Mouse (Mus musculus) midbrain, embryonic 10.5 days (tissue): ENCODE measurements around the gene Ppp6r1. TPM values are rescaled to one million over a fixed set of nuclear protein-coding genes. Genes with fewer than 3 reads are reported as not detected.
"Not testable (repeated sequence)": the region's sequence is repeated elsewhere in the genome, so short reads cannot be mapped to it uniquely, and the experiment has no call there.

Experiments used
- DNase-seq: peaks from one replicate; pipeline ENCODE4 v3.0.0-alpha.2; 2017; ENCODE audit warnings: low spot score
- H3K27ac ChIP-seq: fragments of 300-500 bp; sonication (generic); replicated peaks from 2 replicates; pipeline ENCODE4 v1.5.1; 2016; ENCODE audit warnings: mild to moderate bottlenecking
- H3K27me3 ChIP-seq: fragments of 300-500 bp; sonication (generic); 2 replicates; pipeline ENCODE4 v1.6.1; 2016; ENCODE audit warnings: low read depth, mild to moderate bottlenecking; ENCODE audit not compliant: poor library complexity, severe bottlenecking
- H3K36me3 ChIP-seq: fragments of 300-500 bp; sonication (generic); 2 replicates; pipeline ENCODE4 v1.6.1; 2016; ENCODE audit warnings: mild to moderate bottlenecking, moderate library complexity
- H3K4me1 ChIP-seq: fragments of 300-500 bp; sonication (generic); 2 replicates; pipeline ENCODE4 v1.6.1; 2016
- H3K4me3 ChIP-seq: fragments of 300-500 bp; sonication (generic); 2 replicates; pipeline ENCODE4 v1.5.1; 2016; ENCODE audit warnings: mild to moderate bottlenecking, moderate library complexity
- H3K9me3 ChIP-seq: fragments of 300-500 bp; sonication (generic); replicated peaks from 2 replicates; pipeline ENCODE4 v1.6.1; 2016; ENCODE audit warnings: mild to moderate bottlenecking
- WGBS: fragments of 180-500 bp; shearing (Covaris S2); methylation state at CpG from one replicate; pipeline ENCODE4 v1.1.7; 2016; 5-methylcytosine and 5-hydroxymethylcytosine counted together
- polyA plus RNA-seq: library from polyadenylated mRNA; unstranded; fragments of >200 nt; fragmentation: Nextera tagmentation; extraction: Ambion mirVana; gene quantifications from 2 replicates; pipeline ENCODE4 v1.2.1, GENCODE M21; 2016

Gene Ppp6r1
- polyA plus RNA-seq, 1 experiment from 2014 or later, result 9.8 TPM

DNA sequence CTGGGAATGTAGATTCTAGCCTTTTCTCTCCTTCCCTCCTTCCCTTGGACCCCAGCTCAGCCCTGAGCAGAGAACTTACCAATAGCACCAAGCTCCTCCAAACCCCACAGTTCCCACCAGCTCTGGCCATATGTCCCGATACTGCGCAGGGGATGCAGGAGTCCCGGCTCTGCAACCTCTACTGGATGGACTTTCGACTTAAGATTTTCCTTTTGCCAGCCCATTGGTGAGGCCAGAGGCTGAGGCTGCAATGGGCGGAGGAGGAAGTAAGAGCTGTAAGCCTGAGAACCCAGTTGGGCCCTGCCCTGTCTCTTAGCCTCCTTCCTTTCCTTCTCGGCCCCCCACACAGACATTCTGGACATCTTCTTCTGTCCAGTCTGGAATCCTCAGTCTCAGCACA lies 55.9 kb downstream of the Ppp6r1 start:
- no peaks in the 10 kb centered on the region for H3K36me3 ChIP-seq
- H3K27ac ChIP-seq, result no peak overlapping the region
- no peak for DNase-seq
- H3K9me3 ChIP-seq, result peaks cover 11% of the 10 kb centered on the region; the same call in 1 of the 2 replicates
- H3K4me3 ChIP-seq, result no peak overlapping the region
- H3K27me3 ChIP-seq, result no peaks in the 10 kb centered on the region
- WGBS, result 90% methylated on average over 6 of the region's 6 CpGs
- no peaks in the 10 kb centered on the region for H3K4me1 ChIP-seq

DNA sequence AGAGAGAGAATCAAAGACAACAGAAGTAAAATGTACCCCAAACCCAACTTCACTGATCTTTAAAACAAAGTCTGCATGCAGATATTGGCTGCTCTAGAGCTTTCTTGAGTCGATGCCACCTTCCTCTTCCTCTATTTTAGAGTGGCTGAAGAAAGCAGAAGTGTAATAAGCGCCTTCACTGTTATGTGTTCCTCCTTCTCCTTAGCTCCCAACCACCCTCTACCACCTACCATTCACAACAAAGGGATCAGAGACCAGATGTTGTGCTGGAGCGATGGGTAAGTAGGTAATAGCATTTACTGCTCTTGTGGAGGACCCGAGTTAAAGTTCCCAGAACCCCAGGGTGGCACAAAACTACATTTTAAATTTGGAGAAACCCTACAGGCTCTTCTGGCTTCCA lies 61.8 kb downstream of the Ppp6r1 start:
- peaks cover 18% of the 10 kb centered on the region; the same call in 1 of the 2 replicates for H3K9me3 ChIP-seq
- not testable (repeated sequence) for H3K27ac ChIP-seq, H3K4me1 ChIP-seq, H3K36me3 ChIP-seq, DNase-seq, H3K4me3 ChIP-seq, H3K27me3 ChIP-seq
- WGBS, result 75% methylated on average over 4 of the region's 4 CpGs

Other genes with a start within 250 kb of the Ppp6r1 start
- 34.9 and 35.8 TPM in 2 replicates for gene Rdh13, start 213.4 kb downstream of the Ppp6r1 start, polyA plus RNA-seq
- 2.9 and 3.4 TPM in 2 replicates for gene Eps8l1, start 198.3 kb downstream of the Ppp6r1 start, polyA plus RNA-seq
- 33.5 and 40.4 TPM in 2 replicates for gene Ppp1r12c, start 157.3 kb downstream of the Ppp6r1 start, polyA plus RNA-seq
- gene Tnnt1, start 142.6 kb downstream of the Ppp6r1 start, polyA plus RNA-seq, result 4.7 and 6.0 TPM in 2 replicates
- gene Tnni3, start 134.8 kb downstream of the Ppp6r1 start, polyA plus RNA-seq, result 2.0 and 2.3 TPM in 2 replicates
- gene Dnaaf3, start 126.6 kb downstream of the Ppp6r1 start, polyA plus RNA-seq, result 1.8 and 2.2 TPM in 2 replicates
- gene Syt5, start 111.5 kb downstream of the Ppp6r1 start, polyA plus RNA-seq, result 5.0 and 9.8 TPM in 2 replicates
- not detected in 2 replicates for gene Ptprh, start 55.0 kb downstream of the Ppp6r1 start, polyA plus RNA-seq
- 1.8 and 2.8 TPM in 2 replicates for gene Tmem86b, start 27.6 kb downstream of the Ppp6r1 start, polyA plus RNA-seq
- 132 and 142 TPM in 2 replicates for gene Hspbp1, start 26.0 kb upstream of the Ppp6r1 start, polyA plus RNA-seq
- gene Brsk1, start 31.6 kb upstream of the Ppp6r1 start, polyA plus RNA-seq, result 1.7 and 2.3 TPM in 2 replicates
- 0.10 TPM in 2 replicates for gene Tmem150b, start 66.2 kb upstream of the Ppp6r1 start, polyA plus RNA-seq
- gene Kmt5c, start 81.1 kb upstream of the Ppp6r1 start, polyA plus RNA-seq, result 91.6 and 103 TPM in 2 replicates
- gene Cox6b2, start 94.1 kb upstream of the Ppp6r1 start, polyA plus RNA-seq, result 44.1 and 46.7 TPM in 2 replicates
- not detected in 2 replicates for gene Fam71e2, start 112.3 kb upstream of the Ppp6r1 start, polyA plus RNA-seq
- 0.21 TPM in 1 of 2 replicates, not detected in the other for gene Il11, start 123.8 kb upstream of the Ppp6r1 start, polyA plus RNA-seq
- gene Tmem190, start 123.9 kb upstream of the Ppp6r1 start, polyA plus RNA-seq, result not detected in 2 replicates
- gene Tmem238, start 130.6 kb upstream of the Ppp6r1 start, polyA plus RNA-seq, result 2.7 and 3.4 TPM in 2 replicates
- gene Rpl28, start 133.9 kb upstream of the Ppp6r1 start, polyA plus RNA-seq, result 339 and 383 TPM in 2 replicates
- 357 and 426 TPM in 2 replicates for gene Ube2s, start 153.6 kb upstream of the Ppp6r1 start, polyA plus RNA-seq
- gene Shisa7, start 185.7 kb upstream of the Ppp6r1 start, polyA plus RNA-seq, result 0.28 and 1.1 TPM in 2 replicates
- 2.8 and 4.1 TPM in 2 replicates for gene Isoc2b, start 211.2 kb upstream of the Ppp6r1 start, polyA plus RNA-seq
- 0.64 and 0.70 TPM in 2 replicates for gene Isoc2a, start 218.1 kb upstream of the Ppp6r1 start, polyA plus RNA-seq
- 0.20 TPM in 1 of 2 replicates, not detected in the other for gene Gm36210, start 247.5 kb upstream of the Ppp6r1 start, polyA plus RNA-seq